Mouse (Mus musculus) heart, postnatal 0 days (tissue): ENCODE data around the gene Kmt2e.

Source experiments
- CTCF ChIP-seq: IDR thresholded peaks from 2 replicates; pipeline ENCODE4 v1.5.1; 2016; ENCODE audit warnings: antibody characterized with exemption, control low read depth, low read depth
- EP300 ChIP-seq: IDR thresholded peaks from 2 replicates; pipeline ENCODE4 v1.6.1; 2016; ENCODE audit warnings: antibody characterized with exemption, low read depth

GRCm38 (mm10) chr5:23466546-23466945 lies 32.3 kb downstream of the Kmt2e start:
- TF ChIP-seq CTCF, result no peak
- no peak for TF ChIP-seq EP300
